In genomic region chr8:103938283-103939230, GRCm38 (mm10) we compare ENCODE assay signal across 11 mouse cellular contexts.
DNase-seq lines count a peak whose midpoint lies in the region; ATAC-seq and TF ChIP-seq lines count a peak whose summit lies in the region.
"Had no signal": no experiment of that assay in that cellular context is flagged by ENCODE, and none has a peak within 500 bp of the region (broad histone marks: within the 10 kb centered on the region; RNA-seq: fewer than 3 reads in every experiment).

No protein-coding gene starts in this region.

- TF ChIP-seq EP300 in lung, postnatal 0 days (IDR thresholded peaks at IDR 0.05), result no peak

- no peak for TF ChIP-seq CTCF in lung, postnatal 0 days (IDR thresholded peaks at IDR 0.05)
- no peak for TF ChIP-seq CTCF in hindbrain, postnatal 0 days (IDR thresholded peaks at IDR 0.05; ENCODE audit: low read depth)

- WGBS in lung, postnatal 0 days, result 22% methylated on average over 11 of the region's 11 CpGs
- WGBS in hindbrain, postnatal 0 days, result 18% methylated on average over 11 of the region's 11 CpGs

- H3K27me3 ChIP-seq in lung, postnatal 0 days (replicated peaks; ENCODE audit: insufficient read depth, low read length), result no peaks in the 10 kb centered on the region
- H3K27me3 ChIP-seq in hindbrain, postnatal 0 days (ENCODE audit: insufficient read depth, low read length), result no peaks in the 10 kb centered on the region
- H3K27me3 ChIP-seq: embryonic facial prominence, embryonic 13.5 days; neural tube, embryonic 13.5 days had no signal

- no peaks in the 10 kb centered on the region for H3K9me3 ChIP-seq in lung, postnatal 0 days (ENCODE audit: low read length)
- no peaks in the 10 kb centered on the region for H3K9me3 ChIP-seq in hindbrain, postnatal 0 days (ENCODE audit: low read length)
- H3K9me3 ChIP-seq: neural tube, embryonic 13.5 days had no signal

- H3K36me3 ChIP-seq in lung, postnatal 0 days (ENCODE audit: insufficient read depth, low read length), result no peaks in the 10 kb centered on the region
- H3K36me3 ChIP-seq in hindbrain, postnatal 0 days (ENCODE audit: insufficient read depth, low read length), result no peaks in the 10 kb centered on the region
- H3K36me3 ChIP-seq: embryonic facial prominence, embryonic 13.5 days; neural tube, embryonic 13.5 days had no signal

- H3K9ac ChIP-seq in lung, postnatal 0 days (replicated peaks; ENCODE audit: low read depth), result no peak overlapping the region
- H3K9ac ChIP-seq in hindbrain, postnatal 0 days (replicated peaks; ENCODE audit: low read length), result no peak overlapping the region
- H3K9ac ChIP-seq: embryonic facial prominence, embryonic 13.5 days; neural tube, embryonic 13.5 days had no signal

- ATAC-seq in lung, postnatal 0 days, result no peak
- ATAC-seq in hindbrain, postnatal 0 days, result no peak

- H3K4me2 ChIP-seq in lung, postnatal 0 days (replicated peaks; ENCODE audit: low read depth, low read length), result no peak overlapping the region
- no peak overlapping the region for H3K4me2 ChIP-seq in hindbrain, postnatal 0 days (ENCODE audit: low read depth, low read length)
- H3K4me2 ChIP-seq: embryonic facial prominence, embryonic 13.5 days; neural tube, embryonic 13.5 days had no signal

- 0 out of 2 replicates have a peak, but pooled peaks cover 3% of the 10 kb centered on the region for H3K4me1 ChIP-seq in lung, postnatal 0 days (ENCODE audit: insufficient read depth, low read depth, low read length)
- H3K4me1 ChIP-seq in hindbrain, postnatal 0 days (ENCODE audit: insufficient read depth, low read length), result no peaks in the 10 kb centered on the region

- no peak overlapping the region for H3K27ac ChIP-seq in lung, postnatal 0 days (ENCODE audit: low read length)
- H3K27ac ChIP-seq in hindbrain, postnatal 0 days, result no peak overlapping the region
- H3K27ac ChIP-seq: embryonic facial prominence, embryonic 13.5 days; kidney, postnatal 0 days; neural tube, embryonic 13.5 days had no signal

- DNase-seq in cerebellum, postnatal 14 days, result peak; percentile 52 to 73
- no peak for DNase-seq in cerebellum, adult 9-10 months
- peak; percentile 46 for DNase-seq in lung, postnatal 0 days (ENCODE audit: low spot score)
- no peak for DNase-seq in lung, postnatal 14 days
- peak; percentile 85 for DNase-seq in hindbrain, postnatal 0 days (ENCODE audit: low spot score)
- DNase-seq in right cerebral cortex, adult 2 months (ENCODE audit: low spot score in 2 of 2), result peak; percentile 42 to 54
- DNase-seq in thymus, postnatal 36 days, result no peak
- no peak for DNase-seq in spleen, postnatal 4 days (ENCODE audit: low spot score in 2 of 2)

- no peak overlapping the region for H3K4me3 ChIP-seq in lung, postnatal 0 days (ENCODE audit: low read depth, low read length)
- no peak overlapping the region for H3K4me3 ChIP-seq in hindbrain, postnatal 0 days (ENCODE audit: low read length)
- H3K4me3 ChIP-seq: embryonic facial prominence, embryonic 13.5 days; neural tube, embryonic 13.5 days had no signal

Comparison
In these comparisons a context has a peak if more than half of its experiments do, and no peak if none do; other contexts are left out.
1. DNase-seq: peak in cerebellum, postnatal 14 days (2 of 2), lung, postnatal 0 days (single experiment), hindbrain, postnatal 0 days (single experiment) and right cerebral cortex, adult 2 months (2 of 2); none in cerebellum, adult 9-10 months (single experiment), lung, postnatal 14 days (single experiment), thymus, postnatal 36 days (0 of 2) and spleen, postnatal 4 days (0 of 2).